Mouse (Mus musculus) megakaryocyte, embryonic 14.5 days (primary cell): Measurements from ENCODE around the gene Vmn2r112. TPM values are rescaled to one million over a fixed set of nuclear protein-coding genes. Genes with fewer than 3 reads are reported as not detected.
"Not testable (repeated sequence)": the region's sequence is repeated elsewhere in the genome, so short reads cannot be mapped to it uniquely, and the experiment has no call there.

Experiments used
- H3K27me3 ChIP-seq: replicated peaks from 2 replicates; pipeline ENCODE3; 2012; ENCODE audit warnings: inconsistent platforms
- H3K36me3 ChIP-seq: replicated peaks from 2 replicates; pipeline ENCODE3; 2012; ENCODE audit warnings: low read length, inconsistent platforms, mixed read lengths
- H3K4me1 ChIP-seq: 2 replicates; pipeline ENCODE4 v1.6.1; 2012; ENCODE audit warnings: inconsistent platforms
- H3K4me3 ChIP-seq: replicated peaks from 2 replicates; pipeline ENCODE3; 2012; ENCODE audit warnings: moderate library complexity, mild to moderate bottlenecking, inconsistent platforms
- H3K9me3 ChIP-seq: 2 replicates; pipeline ENCODE4 v1.6.1; 2012; ENCODE audit warnings: inconsistent platforms
- FLI1 ChIP-seq: IDR thresholded peaks from 2 replicates; pipeline ENCODE4 v1.6.1; 2012; ENCODE audit warnings: low read length, inconsistent platforms, mixed read lengths
- GATA1 ChIP-seq: IDR thresholded peaks from 3 replicates; pipeline ENCODE4 v1.6.1; 2012; ENCODE audit warnings: mixed read lengths, low read length, inconsistent platforms, borderline replicate concordance
- polyA plus RNA-seq: library from polyadenylated mRNA; stranded (reverse); fragments of >175 nt; gene quantifications from 2 replicates; pipeline ENCODE4 v1.2.3, GENCODE M21; 2012; ENCODE audit warnings: low replicate concordance; ENCODE audit not compliant: insufficient read depth

Gene Vmn2r112
- polyA plus RNA-seq: not detected in 2 replicates

DNA sequence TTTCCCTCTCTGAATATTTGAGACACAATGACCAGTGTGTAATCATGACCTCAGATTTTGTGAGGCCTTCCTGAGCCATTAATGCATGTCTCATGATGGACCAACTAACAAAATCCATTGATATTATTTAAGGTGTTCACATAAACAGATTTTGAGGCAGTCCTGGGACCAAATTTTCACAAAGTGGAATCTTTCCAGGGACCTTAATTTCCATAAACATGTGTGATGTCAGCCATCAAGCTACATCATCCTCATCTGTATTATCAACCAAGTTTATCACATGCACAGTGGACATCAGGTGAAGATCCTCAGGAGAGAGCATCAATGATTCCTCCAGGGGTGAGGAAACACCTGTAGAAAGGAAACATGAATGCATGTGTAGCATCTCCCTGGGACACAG lies at the start of gene Vmn2r112:
TSS of gene Vmn2r112 (plus strand) at position 301 of the 400 bp plus-strand sequence.
- H3K9me3 ChIP-seq, H3K36me3 ChIP-seq, H3K4me1 ChIP-seq, H3K4me3 ChIP-seq, H3K27me3 ChIP-seq: not testable (repeated sequence)

DNA sequence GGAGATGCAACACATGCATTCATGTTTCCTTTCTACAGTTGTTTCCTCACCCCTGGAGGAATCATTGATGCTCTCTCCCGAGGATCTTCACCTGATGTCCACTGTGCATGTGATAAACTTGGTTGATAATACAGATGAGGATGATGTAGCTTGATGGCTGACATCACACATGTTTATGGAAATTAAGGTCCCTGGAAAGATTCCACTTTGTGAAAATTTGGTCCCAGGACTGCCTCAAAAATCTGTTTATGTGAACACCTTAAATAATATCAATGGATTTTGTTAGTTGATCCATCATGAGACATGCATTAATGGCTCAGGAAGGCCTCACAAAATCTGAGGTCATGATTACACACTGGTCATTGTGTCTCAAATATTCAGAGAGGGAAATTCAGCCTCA lies 27.4 kb upstream of the Vmn2r112 start, which contains the start of gene Vmn2r111:
TSS of gene Vmn2r111 (minus strand) at position 101 of the 400 bp plus-strand sequence.
- not testable (repeated sequence) for H3K27me3 ChIP-seq, H3K4me3 ChIP-seq, H3K9me3 ChIP-seq, H3K4me1 ChIP-seq, H3K36me3 ChIP-seq

DNA sequence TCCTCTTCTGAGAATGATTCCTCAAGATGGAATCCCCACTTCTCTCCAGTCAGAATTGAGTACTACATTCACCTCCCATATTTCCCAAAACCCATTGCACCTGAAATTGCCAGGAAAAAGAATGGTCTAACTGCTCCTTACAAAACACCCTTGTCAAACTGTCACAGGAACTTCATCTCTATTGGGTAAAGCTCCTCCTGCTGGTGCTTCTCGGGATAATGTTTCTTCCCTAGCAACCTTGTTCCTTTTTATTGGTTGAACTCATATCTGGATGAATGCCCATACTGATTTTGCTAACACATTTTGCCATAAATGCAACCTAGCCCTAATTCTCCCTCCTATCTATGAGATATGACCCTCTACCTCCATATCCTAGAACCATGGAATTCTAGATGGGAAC lies 29.9 kb downstream of the Vmn2r112 start:
- Histone ChIP-seq H3K4me3 (no peak overlapping the region), H3K27me3 (no peaks in the 10 kb centered on the region), H3K4me1 (no peaks in the 10 kb centered on the region), H3K36me3 (no peaks in the 10 kb centered on the region), H3K9me3 (0 out of 2 replicates have a peak, but pooled peaks cover 3% of the 10 kb centered on the region)
- no peak for TF ChIP-seq FLI1
- TF ChIP-seq GATA1: no peak

Other genes starting within 250 kb of the Vmn2r112 start
- 0.53 TPM in 1 of 2 replicates, not detected in the other for gene Zfp944, start 239.6 kb upstream of the Vmn2r112 start, polyA plus RNA-seq
- 0.09 TPM in 1 of 2 replicates, not detected in the other for gene Zfp758, start 239.5 kb upstream of the Vmn2r112 start, polyA plus RNA-seq
- 0.65 TPM in 1 of 2 replicates, not detected in the other for gene Zfp946, start 176.7 kb upstream of the Vmn2r112 start, polyA plus RNA-seq
- gene Vmn2r111, start 27.5 kb upstream of the Vmn2r112 start, polyA plus RNA-seq: not detected in 2 replicates